Mouse (Mus musculus) liver, adult 2 months (tissue): ENCODE measurements at regions not wholly inside any gene's neighbourhood (a gene's known extent, or its start where the extent isn't known, plus 50 kb on each side); places are given as distances from the start of the nearest gene placed in this dataset.

Experiments
- CTCF ChIP-seq: fragments of 200-500 bp; IDR thresholded peaks from 2 replicates; pipeline ENCODE4 v1.5.1; 2011; ENCODE audit warnings: low read depth, low read length, control low read depth
- POLR2A ChIP-seq: fragments of 200-500 bp; IDR thresholded peaks from 2 replicates; pipeline ENCODE4 v1.6.1; 2011; ENCODE audit warnings: low read length, control low read depth; ENCODE audit not compliant: insufficient read depth; ENCODE audit errors: extremely low read depth

- TF ChIP-seq POLR2A (no peak), CTCF (no peak)
Measured at GRCm38 (mm10) chr4:3081953-3082950, 84.9 kb upstream of the Vmn1r2 start.
